Mouse (Mus musculus): ENCODE measurements around the gene Slc12a5. TPM values are rescaled to one million over a fixed set of nuclear protein-coding genes. Genes with fewer than 3 reads are reported as not detected.

The Slc12a5 gene
- polyA plus RNA-seq, 1 experiment, result not detected

DNA sequence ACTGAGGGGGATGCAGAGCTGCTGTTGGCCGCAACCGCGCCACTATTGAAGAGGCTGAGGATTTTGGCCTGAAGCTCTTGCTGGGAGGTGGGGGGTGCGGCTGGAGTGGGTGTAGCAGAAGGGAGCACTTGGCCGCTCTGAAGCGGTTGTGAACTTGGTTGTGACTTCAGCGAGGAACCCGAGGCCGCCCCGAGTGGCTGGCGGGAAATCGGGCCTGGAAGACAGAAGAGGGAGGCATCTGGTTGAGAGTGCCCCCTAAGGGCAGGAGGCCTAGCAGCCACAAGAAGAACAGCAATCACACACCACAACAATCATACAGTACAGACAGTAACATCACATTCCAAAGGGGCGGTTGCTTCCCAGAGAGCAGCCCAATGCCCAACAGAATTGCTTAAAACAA lies 41.4 kb downstream of the Slc12a5 start:
- TF ChIP-seq TAL1 (IDR thresholded peaks at IDR 0.05; ENCODE audit: low read length), result no peak
- TF ChIP-seq GATA1 (IDR thresholded peaks at IDR 0.05; ENCODE audit: low read length), result no peak
- peaks cover 80% of the 10 kb centered on the region for H3K36me3 ChIP-seq (ENCODE audit: control insufficient read depth)
- H3K4me3 ChIP-seq (replicated peaks), result no peak overlapping the region
- peaks cover 20% of the 10 kb centered on the region for H3K27me3 ChIP-seq (ENCODE audit: control insufficient read depth)
- H3K9me3 ChIP-seq (ENCODE audit: control insufficient read depth, low read length), result no peaks in the 10 kb centered on the region
- H3K4me1 ChIP-seq (ENCODE audit: control insufficient read depth), result peaks cover 3% of the 10 kb centered on the region

DNA sequence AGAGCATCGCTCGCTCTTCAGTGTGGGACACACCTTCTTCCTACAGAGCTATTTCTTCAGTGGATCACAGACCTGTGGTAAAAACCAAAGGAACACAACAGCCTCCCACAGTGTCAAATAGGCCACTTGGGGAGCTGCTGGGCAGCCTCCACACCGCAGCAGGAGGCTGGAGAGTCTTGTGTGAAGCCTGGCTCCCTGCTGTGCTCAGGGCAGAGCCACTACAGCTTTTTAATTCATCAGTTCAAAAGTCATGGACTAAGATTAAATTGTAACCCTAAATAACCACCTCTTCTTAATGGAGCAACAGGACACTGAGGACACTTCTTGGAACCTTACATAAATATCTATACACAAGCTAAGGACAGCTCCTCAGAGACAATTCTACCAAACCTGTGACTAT lies 42.5 kb downstream of the Slc12a5 start:
- Histone ChIP-seq H3K9me3 (ENCODE audit: control insufficient read depth, low read length) (no peaks in the 10 kb centered on the region), H3K27me3 (ENCODE audit: control insufficient read depth) (peaks cover 9% of the 10 kb centered on the region), H3K4me1 (ENCODE audit: control insufficient read depth) (peaks cover under 1% of the 10 kb centered on the region; the same call in 1 of the 2 replicates), H3K36me3 (ENCODE audit: control insufficient read depth) (peaks cover 91% of the 10 kb centered on the region), H3K4me3 (replicated peaks) (no peak overlapping the region)
- no peak for TF ChIP-seq TAL1 (IDR thresholded peaks at IDR 0.05; ENCODE audit: low read length)
- no peak for TF ChIP-seq GATA1 (IDR thresholded peaks at IDR 0.05; ENCODE audit: low read length)

DNA sequence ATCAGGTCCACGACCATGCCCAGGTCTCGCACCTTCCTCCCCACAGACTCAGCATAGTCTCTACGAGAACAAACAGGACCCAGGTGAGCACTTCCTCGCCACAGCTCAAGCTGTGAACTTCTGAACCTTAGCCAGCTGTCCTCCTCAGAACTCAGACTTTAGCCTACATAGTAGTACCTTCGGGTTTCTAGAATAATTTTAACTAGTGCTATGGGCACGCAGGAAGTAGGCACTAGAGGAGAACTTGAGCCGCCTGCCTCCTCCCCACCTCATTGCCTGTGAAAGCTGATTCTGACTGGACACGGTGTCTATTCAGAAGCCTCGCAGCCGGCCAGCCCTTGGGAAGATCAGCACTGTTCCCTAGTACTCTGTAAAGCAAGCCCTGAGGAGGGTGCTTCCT lies 43.6 kb downstream of the Slc12a5 start:
- H3K4me1 ChIP-seq (ENCODE audit: control insufficient read depth), result no peaks in the 10 kb centered on the region
- TF ChIP-seq TAL1 (IDR thresholded peaks at IDR 0.05; ENCODE audit: low read length), result no peak
- TF ChIP-seq GATA1 (IDR thresholded peaks at IDR 0.05; ENCODE audit: low read length), result no peak
- H3K27me3 ChIP-seq (ENCODE audit: control insufficient read depth), result no peaks in the 10 kb centered on the region
- no peak overlapping the region for H3K4me3 ChIP-seq (replicated peaks)
- no peaks in the 10 kb centered on the region for H3K9me3 ChIP-seq (ENCODE audit: control insufficient read depth, low read length)
- peaks cover 96% of the 10 kb centered on the region for H3K36me3 ChIP-seq (ENCODE audit: control insufficient read depth)

DNA sequence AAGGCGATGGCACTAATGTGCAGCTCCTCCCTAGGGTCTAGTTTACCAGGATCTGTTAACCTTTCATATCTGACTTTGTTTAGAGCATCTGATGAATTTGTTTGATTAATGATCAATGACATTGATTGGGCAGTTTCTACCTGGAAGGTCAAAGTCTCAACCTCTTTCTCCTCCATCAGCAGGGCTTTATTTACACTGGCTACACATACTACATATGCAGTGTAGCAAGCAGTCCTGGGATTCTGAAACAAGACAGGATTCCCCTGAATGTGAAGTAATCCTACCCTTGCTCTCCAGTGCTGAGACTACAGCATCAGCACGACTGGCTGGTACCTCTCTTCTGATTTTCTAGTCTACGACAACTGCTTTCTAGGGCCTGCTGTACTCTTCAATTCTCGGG lies 46.2 kb downstream of the Slc12a5 start:
- no peaks in the 10 kb centered on the region for H3K27me3 ChIP-seq (ENCODE audit: control insufficient read depth)
- TF ChIP-seq TAL1 (IDR thresholded peaks at IDR 0.05; ENCODE audit: low read length), result no peak
- no peak for TF ChIP-seq GATA1 (IDR thresholded peaks at IDR 0.05; ENCODE audit: low read length)
- H3K9me3 ChIP-seq (ENCODE audit: control insufficient read depth, low read length), result no peaks in the 10 kb centered on the region
- H3K36me3 ChIP-seq (ENCODE audit: control insufficient read depth), result peaks cover 97% of the 10 kb centered on the region
- no peak overlapping the region for H3K4me3 ChIP-seq (replicated peaks)
- H3K4me1 ChIP-seq (ENCODE audit: control insufficient read depth), result no peaks in the 10 kb centered on the region

DNA sequence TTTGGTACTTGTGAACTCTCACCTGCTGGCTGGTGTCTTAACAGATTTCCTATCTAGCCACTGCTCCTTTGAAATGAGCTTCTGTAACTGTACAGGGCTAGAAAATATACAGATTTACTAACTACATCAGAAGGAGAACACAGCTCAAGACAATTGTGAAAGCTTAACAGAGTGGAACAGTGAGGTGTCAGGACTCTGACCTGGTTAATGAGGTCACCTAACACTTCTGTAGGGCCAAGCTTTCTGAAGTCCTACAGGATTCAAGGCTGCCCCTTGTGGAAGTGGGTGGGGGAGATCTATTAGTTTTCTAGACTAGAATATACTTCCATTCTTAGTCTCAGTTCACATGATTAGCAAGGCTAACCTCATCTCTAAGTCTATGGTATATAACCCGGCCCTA lies 47.4 kb downstream of the Slc12a5 start:
- Histone ChIP-seq H3K27me3 (ENCODE audit: control insufficient read depth) (no peaks in the 10 kb centered on the region), H3K4me3 (replicated peaks) (no peak overlapping the region), H3K4me1 (ENCODE audit: control insufficient read depth) (no peaks in the 10 kb centered on the region), H3K9me3 (ENCODE audit: control insufficient read depth, low read length) (no peaks in the 10 kb centered on the region), H3K36me3 (ENCODE audit: control insufficient read depth) (peaks cover 96% of the 10 kb centered on the region)
- no peak for TF ChIP-seq TAL1 (IDR thresholded peaks at IDR 0.05; ENCODE audit: low read length)

DNA sequence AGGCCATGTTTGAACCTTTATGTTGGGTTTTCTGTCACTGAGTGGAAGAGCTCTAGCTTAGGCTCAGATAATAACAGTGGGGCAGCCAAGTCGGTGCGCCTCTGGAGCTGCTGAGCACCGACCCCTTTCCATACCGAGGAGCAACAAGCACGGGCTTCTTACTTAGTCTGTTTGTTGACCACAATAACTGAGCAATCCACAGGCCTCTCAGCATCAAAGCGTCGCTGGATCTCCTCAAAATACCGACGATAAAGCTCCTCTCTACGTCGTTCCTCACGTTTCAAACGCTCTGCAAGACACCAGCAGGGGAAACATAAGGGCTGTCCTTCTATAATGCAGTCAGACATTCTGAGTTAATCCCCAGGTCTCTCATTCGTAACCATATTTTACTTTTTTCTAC lies 48.6 kb downstream of the Slc12a5 start:
- TF ChIP-seq TAL1 (IDR thresholded peaks at IDR 0.05; ENCODE audit: low read length) (no peak), GATA1 (IDR thresholded peaks at IDR 0.05; ENCODE audit: low read length) (no peak)
- H3K9me3 ChIP-seq (ENCODE audit: control insufficient read depth, low read length), result no peaks in the 10 kb centered on the region
- H3K4me3 ChIP-seq (replicated peaks), result no peak overlapping the region
- H3K4me1 ChIP-seq (ENCODE audit: control insufficient read depth), result no peaks in the 10 kb centered on the region
- no peaks in the 10 kb centered on the region for H3K27me3 ChIP-seq (ENCODE audit: control insufficient read depth)
- H3K36me3 ChIP-seq (ENCODE audit: control insufficient read depth), result peaks cover 87% of the 10 kb centered on the region

DNA sequence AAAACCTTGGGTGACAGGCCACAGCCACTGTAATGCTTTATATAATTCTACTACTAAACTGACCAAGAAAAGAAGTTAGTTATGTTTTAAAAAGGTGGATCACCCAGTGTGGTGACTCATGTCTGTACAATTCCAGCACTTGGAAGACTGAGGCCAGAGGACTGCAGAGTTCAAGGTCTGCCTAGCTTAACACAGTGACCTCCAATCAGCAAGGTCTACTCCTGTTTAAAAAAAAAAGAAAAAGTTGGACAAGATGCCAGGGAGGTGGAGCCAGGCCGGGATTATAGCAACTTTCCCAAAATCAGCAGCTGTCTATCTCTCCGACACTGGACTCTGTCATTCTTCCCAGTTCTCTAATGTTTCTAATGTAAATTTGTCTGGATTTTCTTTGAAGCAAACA lies 49.0 kb downstream of the Slc12a5 start:
- peaks cover 83% of the 10 kb centered on the region for H3K36me3 ChIP-seq (ENCODE audit: control insufficient read depth)
- H3K27me3 ChIP-seq (ENCODE audit: control insufficient read depth), result no peaks in the 10 kb centered on the region
- H3K9me3 ChIP-seq (ENCODE audit: control insufficient read depth, low read length), result no peaks in the 10 kb centered on the region
- H3K4me3 ChIP-seq (replicated peaks), result no peak overlapping the region
- H3K4me1 ChIP-seq (ENCODE audit: control insufficient read depth), result no peaks in the 10 kb centered on the region
- TF ChIP-seq GATA1 (IDR thresholded peaks at IDR 0.05; ENCODE audit: low read length), result no peak
- TF ChIP-seq TAL1 (IDR thresholded peaks at IDR 0.05; ENCODE audit: low read length), result no peak

DNA sequence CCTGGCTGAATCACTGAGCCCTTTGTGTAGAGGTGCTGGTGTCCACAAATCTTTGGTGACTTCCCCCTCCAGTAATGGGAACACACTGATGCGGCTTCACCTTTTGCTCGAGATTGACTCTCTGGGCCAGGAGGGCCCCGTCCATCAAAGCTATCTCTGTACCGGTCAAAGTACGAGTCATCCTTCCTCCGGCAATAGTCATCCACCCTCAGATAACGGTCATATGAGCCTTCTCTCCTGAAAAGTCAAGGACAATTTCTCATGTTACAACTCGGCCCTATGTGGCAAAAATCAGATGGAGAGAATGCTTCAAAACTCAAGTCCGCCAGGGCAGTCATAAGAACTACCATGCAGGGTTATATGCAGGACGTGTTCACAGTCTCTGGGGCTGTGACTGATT lies 49.7 kb downstream of the Slc12a5 start:
- no peak overlapping the region for H3K4me3 ChIP-seq (replicated peaks)
- H3K9me3 ChIP-seq (ENCODE audit: control insufficient read depth, low read length), result no peaks in the 10 kb centered on the region
- H3K4me1 ChIP-seq (ENCODE audit: control insufficient read depth), result no peaks in the 10 kb centered on the region
- H3K36me3 ChIP-seq (ENCODE audit: control insufficient read depth), result peaks cover 75% of the 10 kb centered on the region
- H3K27me3 ChIP-seq (ENCODE audit: control insufficient read depth), result no peaks in the 10 kb centered on the region
- TF ChIP-seq TAL1 (IDR thresholded peaks at IDR 0.05; ENCODE audit: low read length), result no peak
- TF ChIP-seq GATA1 (IDR thresholded peaks at IDR 0.05; ENCODE audit: low read length), result no peak

DNA sequence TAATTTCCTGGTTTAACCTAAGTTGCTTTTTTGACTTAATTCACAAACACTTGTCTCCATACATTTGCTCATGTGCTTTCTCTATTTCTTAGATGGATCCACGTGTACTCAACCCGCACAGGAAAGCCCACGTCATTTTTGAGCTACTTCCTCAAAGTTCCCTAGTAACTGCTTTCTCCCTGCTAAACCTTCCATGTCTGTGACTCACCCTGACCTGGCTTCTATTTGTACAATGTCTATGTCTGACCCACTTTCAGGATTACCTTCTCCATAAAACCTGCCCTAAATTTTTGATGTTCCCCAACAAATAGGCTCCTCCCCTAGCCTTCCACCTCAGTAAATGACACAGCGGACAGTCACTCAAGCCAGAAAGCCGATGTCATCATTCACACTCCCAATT lies 54.3 kb downstream of the Slc12a5 start:
- Histone ChIP-seq H3K36me3 (ENCODE audit: control insufficient read depth) (peaks cover 48% of the 10 kb centered on the region), H3K27me3 (ENCODE audit: control insufficient read depth) (no peaks in the 10 kb centered on the region), H3K4me3 (replicated peaks) (no peak overlapping the region), H3K9me3 (ENCODE audit: control insufficient read depth, low read length) (no peaks in the 10 kb centered on the region), H3K4me1 (ENCODE audit: control insufficient read depth) (no peaks in the 10 kb centered on the region)
- TF ChIP-seq GATA1 (IDR thresholded peaks at IDR 0.05; ENCODE audit: low read length) (no peak), TAL1 (IDR thresholded peaks at IDR 0.05; ENCODE audit: low read length) (no peak)

DNA sequence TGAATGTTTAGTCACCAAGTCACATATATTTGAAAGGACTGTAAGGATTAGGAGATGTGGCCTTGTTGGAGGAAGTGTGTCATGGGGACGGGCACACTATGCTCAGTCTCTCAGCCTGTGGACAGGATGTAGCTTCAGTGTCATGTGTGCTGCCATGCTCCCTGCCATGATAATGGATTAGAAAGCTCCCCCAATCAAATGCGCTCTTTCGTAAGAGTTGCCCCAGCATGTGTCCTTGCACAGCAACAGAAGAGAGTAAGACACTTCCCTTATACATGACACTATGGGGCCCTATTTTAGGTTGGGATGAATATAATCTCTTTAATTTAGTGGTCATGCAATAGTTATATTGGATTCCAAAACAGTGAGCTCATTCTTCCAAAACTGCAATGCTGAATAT lies 59.9 kb downstream of the Slc12a5 start:
- H3K27me3 ChIP-seq (ENCODE audit: control insufficient read depth), result no peaks in the 10 kb centered on the region
- no peak overlapping the region for H3K4me3 ChIP-seq (replicated peaks)
- H3K36me3 ChIP-seq (ENCODE audit: control insufficient read depth), result peaks cover 41% of the 10 kb centered on the region
- H3K4me1 ChIP-seq (ENCODE audit: control insufficient read depth), result no peaks in the 10 kb centered on the region
- TF ChIP-seq GATA1 (IDR thresholded peaks at IDR 0.05; ENCODE audit: low read length), result no peak
- TF ChIP-seq TAL1 (IDR thresholded peaks at IDR 0.05; ENCODE audit: low read length), result no peak
- no peaks in the 10 kb centered on the region for H3K9me3 ChIP-seq (ENCODE audit: control insufficient read depth, low read length)

Measured in erythroblast, embryonic 14.5 days (primary cell).